Mouse (Mus musculus): ENCODE data around the gene Gnpda2.

DNA sequence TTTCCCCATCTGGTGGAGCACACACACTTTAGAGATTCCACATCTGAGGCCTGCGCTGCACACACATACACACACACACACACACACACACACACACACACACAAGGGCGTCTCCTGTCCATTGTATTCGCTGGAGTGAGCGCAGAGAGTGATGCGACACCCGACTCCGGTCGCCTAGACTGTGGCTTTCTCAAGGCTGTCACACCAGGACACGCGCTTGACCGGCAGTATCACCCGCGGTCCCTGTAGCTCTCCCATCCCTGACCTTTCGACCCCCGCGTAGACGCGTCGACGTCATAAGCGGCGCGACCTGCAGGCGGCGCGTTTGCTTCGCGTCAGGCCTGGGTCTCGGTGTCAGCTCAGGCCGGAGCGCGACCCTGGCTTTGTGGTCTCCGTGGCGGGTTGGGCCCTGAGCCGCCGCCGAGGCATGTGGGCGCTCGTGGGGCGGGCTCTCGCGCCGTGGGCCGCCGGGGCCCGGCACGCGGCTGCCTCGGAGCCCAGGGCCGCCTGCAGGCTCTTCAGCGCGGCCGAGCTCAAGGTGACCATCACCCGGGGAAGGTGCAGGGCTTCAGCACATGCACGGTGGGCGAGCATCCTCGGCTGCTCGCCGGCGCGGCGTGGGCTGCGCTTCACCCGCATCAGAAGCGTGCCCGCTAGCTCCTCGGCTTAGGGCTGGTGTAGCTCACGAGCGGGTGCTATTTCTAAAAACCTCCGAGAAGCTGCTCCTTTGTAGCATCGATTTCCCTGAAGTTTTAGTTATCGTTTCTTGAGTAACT, 35.3 kb downstream of the Gnpda2 start, which contains the start of gene Guf1:
- TF ChIP-seq CTCF (IDR thresholded peaks at IDR 0.05; ENCODE audit: extremely low read depth, insufficient read depth, low read length) (no peak), POLR2A (IDR thresholded peaks at IDR 0.05; ENCODE audit: extremely low read depth, insufficient read depth, low read length) (peak; percentile 82)

Measured in cortical plate, adult 2 months (tissue).